Mouse (Mus musculus) kidney, embryonic 16.5 days (tissue): ENCODE measurements at regions not wholly inside any gene's neighbourhood (a gene's known extent, or its start where the extent isn't known, plus 50 kb on each side); places are given as distances from the start of the nearest gene placed in this dataset.

Source experiments
- ATAC-seq: fragments of 200-750 bp; cut with Nextera tagmentation; 2 replicates; pipeline ENCODE4 v1.8.0; 2017; ENCODE audit warnings: moderate TSS enrichment; ENCODE audit not compliant: low FRiP score, low TSS enrichment
- H3K27ac ChIP-seq: fragments of 300-500 bp; sonication (generic); 2 replicates; pipeline ENCODE4 v1.5.1; 2014; ENCODE audit warnings: low read length
- H3K27me3 ChIP-seq: fragments of 300-500 bp; sonication (generic); 2 replicates; pipeline ENCODE4 v1.6.1; 2014; ENCODE audit warnings: low read length, control low read depth, mixed read lengths; ENCODE audit not compliant: insufficient read depth
- H3K36me3 ChIP-seq: fragments of 300-500 bp; sonication (generic); 2 replicates; pipeline ENCODE4 v1.6.1; 2014; ENCODE audit warnings: low read length, control low read depth, mixed read lengths; ENCODE audit not compliant: insufficient read depth
- H3K4me1 ChIP-seq: fragments of 300-500 bp; sonication (generic); 2 replicates; pipeline ENCODE4 v1.6.1; 2014; ENCODE audit warnings: low read length, control low read depth, mixed read lengths; ENCODE audit not compliant: insufficient read depth
- H3K4me2 ChIP-seq: fragments of 300-500 bp; sonication (generic); replicated peaks from 2 replicates; pipeline ENCODE4 v1.6.1; 2014; ENCODE audit warnings: low read depth, low read length
- H3K4me3 ChIP-seq: fragments of 300-500 bp; sonication (generic); 2 replicates; pipeline ENCODE4 v1.5.1; 2014; ENCODE audit warnings: mild to moderate bottlenecking, low read length
- H3K9ac ChIP-seq: fragments of 300-500 bp; sonication (generic); replicated peaks from 2 replicates; pipeline ENCODE4 v1.6.1; 2014; ENCODE audit warnings: low read length
- H3K9me3 ChIP-seq: fragments of 300-500 bp; sonication (generic); 2 replicates; pipeline ENCODE4 v1.6.1; 2016; ENCODE audit warnings: low read length, control low read depth
- WGBS: fragments of 180-500 bp; shearing (Covaris S2); extraction: QIAGEN DNeasy Blood & Tissue Kit; methylation state at CpG from one replicate; pipeline ENCODE4 v1.1.7; 2014; 5-methylcytosine and 5-hydroxymethylcytosine counted together

GRCm38 (mm10) chr9:120675371-120676150 is 104.3 kb downstream of the Rpl14 start:
- Histone ChIP-seq H3K4me1 (peaks cover 38% of the 10 kb centered on the region), H3K27me3 (no peaks in the 10 kb centered on the region), H3K9me3 (no peaks in the 10 kb centered on the region), H3K9ac (peak overlapping the region; percentile 37), H3K36me3 (no peaks in the 10 kb centered on the region), H3K4me2 (peak overlapping the region; percentile 63), H3K27ac (peak overlapping the region; percentile 51), H3K4me3 (peak overlapping the region; percentile 35)
- peak; percentile 65 for ATAC-seq
- under 1% methylated on average over 18 of the region's 18 CpGs for WGBS

GRCm38 (mm10) chr9:120676301-120676700 is 105.1 kb downstream of the Rpl14 start:
- ATAC-seq, result no peak
- 11% methylated on average over 9 of the region's 9 CpGs for WGBS
- H3K4me1 ChIP-seq, result peaks cover 38% of the 10 kb centered on the region
- no peaks in the 10 kb centered on the region for H3K27me3 ChIP-seq
- no peaks in the 10 kb centered on the region for H3K36me3 ChIP-seq
- peak overlapping the region; percentile 51; the same call in 1 of the 2 replicates for H3K27ac ChIP-seq
- peak overlapping the region; percentile 63 for H3K4me2 ChIP-seq
- H3K9ac ChIP-seq, result no peak overlapping the region
- H3K9me3 ChIP-seq, result no peaks in the 10 kb centered on the region
- H3K4me3 ChIP-seq, result no peak overlapping the region

- no peak for ATAC-seq
- Histone ChIP-seq H3K4me3 (no peak overlapping the region), H3K9me3 (no peaks in the 10 kb centered on the region), H3K36me3 (no peaks in the 10 kb centered on the region), H3K4me1 (peaks cover 38% of the 10 kb centered on the region), H3K4me2 (no peak overlapping the region), H3K27me3 (no peaks in the 10 kb centered on the region), H3K27ac (no peak overlapping the region), H3K9ac (no peak overlapping the region)
- WGBS, result 26% methylated on average over 8 of the region's 8 CpGs
These were observed 105.5 kb downstream of the Rpl14 start for GRCm38 (mm10) chr9:120676771-120677170.

GRCm38 (mm10) chr9:120677216-120677615 is 106.0 kb downstream of the Rpl14 start:
- WGBS, result 81% methylated on average over 5 of the region's 5 CpGs
- H3K9ac ChIP-seq, result no peak overlapping the region
- no peaks in the 10 kb centered on the region for H3K9me3 ChIP-seq
- H3K4me2 ChIP-seq, result no peak overlapping the region
- no peak overlapping the region for H3K4me3 ChIP-seq
- ATAC-seq, result no peak
- H3K4me1 ChIP-seq, result peaks cover 38% of the 10 kb centered on the region
- H3K27ac ChIP-seq, result no peak overlapping the region
- no peaks in the 10 kb centered on the region for H3K27me3 ChIP-seq
- H3K36me3 ChIP-seq, result no peaks in the 10 kb centered on the region

GRCm38 (mm10) chr9:120679822-120680426 is 108.7 kb downstream of the Rpl14 start:
- H3K9me3 ChIP-seq, result no peaks in the 10 kb centered on the region
- H3K4me1 ChIP-seq, result peaks cover 32% of the 10 kb centered on the region
- peak; percentile 56; the same call in 1 of the 2 replicates for ATAC-seq
- H3K4me3 ChIP-seq, result no peak overlapping the region
- no peak overlapping the region for H3K4me2 ChIP-seq
- no peaks in the 10 kb centered on the region for H3K36me3 ChIP-seq
- peak overlapping the region; percentile 29; the same call in 1 of the 2 replicates for H3K9ac ChIP-seq
- no peaks in the 10 kb centered on the region for H3K27me3 ChIP-seq
- H3K27ac ChIP-seq, result peak overlapping the region; percentile 76
- 37% methylated on average over 11 of the region's 11 CpGs for WGBS

- WGBS, result 36% methylated on average over 7 of the region's 7 CpGs
- Histone ChIP-seq H3K27ac (no peak overlapping the region), H3K9ac (no peak overlapping the region), H3K27me3 (no peaks in the 10 kb centered on the region), H3K4me2 (no peak overlapping the region), H3K9me3 (no peaks in the 10 kb centered on the region), H3K4me3 (no peak overlapping the region), H3K4me1 (peaks cover 21% of the 10 kb centered on the region), H3K36me3 (no peaks in the 10 kb centered on the region)
- no peak for ATAC-seq
These were observed 110.2 kb downstream of the Rpl14 start for GRCm38 (mm10) chr9:120681404-120681803.

- Histone ChIP-seq H3K9me3 (no peaks in the 10 kb centered on the region), H3K27ac (no peak overlapping the region), H3K36me3 (no peaks in the 10 kb centered on the region), H3K4me2 (no peak overlapping the region), H3K9ac (no peak overlapping the region), H3K27me3 (no peaks in the 10 kb centered on the region), H3K4me1 (peaks cover 22% of the 10 kb centered on the region), H3K4me3 (no peak overlapping the region)
- ATAC-seq, result 0 out of 2 replicates have a peak, but pooled peaks have one; percentile 39
- WGBS, result 10% methylated on average over 6 of the region's 7 CpGs
These were observed 114.7 kb downstream of the Rpl14 start for GRCm38 (mm10) chr9:120685961-120686360.

- peaks cover 39% of the 10 kb centered on the region for H3K4me1 ChIP-seq
- no peak overlapping the region for H3K4me3 ChIP-seq
- no peaks in the 10 kb centered on the region for H3K27me3 ChIP-seq
- no peak overlapping the region for H3K4me2 ChIP-seq
- no peak for ATAC-seq
- H3K9ac ChIP-seq, result no peak overlapping the region
- H3K36me3 ChIP-seq, result no peaks in the 10 kb centered on the region
- 79% methylated on average over 11 of the region's 11 CpGs for WGBS
- no peak overlapping the region for H3K27ac ChIP-seq
- no peaks in the 10 kb centered on the region for H3K9me3 ChIP-seq
These were observed 117.8 kb downstream of the Rpl14 start for GRCm38 (mm10) chr9:120689025-120689424.

GRCm38 (mm10) chr9:120690510-120690909 is 119.3 kb downstream of the Rpl14 start:
- Histone ChIP-seq H3K4me1 (peaks cover 39% of the 10 kb centered on the region), H3K9me3 (no peaks in the 10 kb centered on the region), H3K36me3 (no peaks in the 10 kb centered on the region), H3K4me3 (no peak overlapping the region), H3K27me3 (no peaks in the 10 kb centered on the region), H3K9ac (peak overlapping the region; percentile 33; the same call in 1 of the 2 replicates), H3K27ac (peak overlapping the region; percentile 98), H3K4me2 (peak overlapping the region; percentile 51; the same call in 1 of the 2 replicates)
- no peak for ATAC-seq
- 19% methylated on average over 5 of the region's 5 CpGs for WGBS
